Mouse (Mus musculus) stomach, postnatal 0 days (tissue): ENCODE results near the gene Gast. TPM values are rescaled to one million over a fixed set of nuclear protein-coding genes. Genes with fewer than 3 reads are reported as not detected.

Source experiments
- ATAC-seq: fragments of 200-750 bp; cut with Nextera tagmentation; 2 replicates; pipeline ENCODE4 v1.8.0; 2017; ENCODE audit not compliant: low FRiP score, low TSS enrichment
- DNase-seq: peaks from one replicate; pipeline ENCODE4 v3.0.0-alpha.2; 2016; ENCODE audit warnings: low spot score
- H3K27ac ChIP-seq: fragments of 300-500 bp; sonication (generic); replicated peaks from 2 replicates; pipeline ENCODE4 v1.5.1; 2014; ENCODE audit warnings: mild to moderate bottlenecking, control low read depth
- H3K27me3 ChIP-seq: fragments of 300-500 bp; sonication (generic); 2 replicates; pipeline ENCODE4 v1.6.1; 2014; ENCODE audit warnings: low read length; ENCODE audit not compliant: control insufficient read depth, insufficient read depth
- H3K36me3 ChIP-seq: fragments of 300-500 bp; sonication (generic); 2 replicates; pipeline ENCODE4 v1.6.1; 2014; ENCODE audit warnings: low read length, mixed read lengths; ENCODE audit not compliant: control insufficient read depth, insufficient read depth
- H3K4me1 ChIP-seq: fragments of 300-500 bp; sonication (generic); replicated peaks from 2 replicates; pipeline ENCODE4 v1.6.1; 2014; ENCODE audit warnings: antibody characterized with exemption; ENCODE audit not compliant: control insufficient read depth, insufficient read depth
- H3K4me2 ChIP-seq: fragments of 300-500 bp; sonication (generic); replicated peaks from 2 replicates; pipeline ENCODE4 v1.6.1; 2014; ENCODE audit warnings: low read depth, mild to moderate bottlenecking, control low read depth, moderate library complexity
- H3K4me3 ChIP-seq: fragments of 300-500 bp; sonication (generic); 2 replicates; pipeline ENCODE4 v1.5.1; 2014; ENCODE audit warnings: low read depth, low read length, control low read depth
- H3K9ac ChIP-seq: fragments of 300-500 bp; sonication (generic); 2 replicates; pipeline ENCODE4 v1.6.1; 2014; ENCODE audit warnings: mild to moderate bottlenecking, low read length, control low read depth, mixed read lengths
- H3K9me3 ChIP-seq: fragments of 300-500 bp; sonication (generic); 2 replicates; pipeline ENCODE4 v1.6.1; 2016; ENCODE audit warnings: low read length; ENCODE audit not compliant: control insufficient read depth
- CTCF ChIP-seq: IDR thresholded peaks from 2 replicates; pipeline ENCODE4 v1.5.1; 2016; ENCODE audit warnings: antibody characterized with exemption, low read depth, mild to moderate bottlenecking, moderate library complexity
- EP300 ChIP-seq: optimal IDR thresholded peaks from 2 replicates; pipeline ENCODE3; 2016; ENCODE audit warnings: antibody characterized with exemption
- WGBS: fragments of 180-500 bp; shearing (Covaris S2); extraction: QIAGEN DNeasy Blood & Tissue Kit; methylation state at CpG from one replicate; pipeline ENCODE4 v1.1.7; 2014; 5-methylcytosine and 5-hydroxymethylcytosine counted together
- polyA plus RNA-seq: library from polyadenylated mRNA; unstranded; fragments of >200 nt; fragmentation: Nextera tagmentation; extraction: Ambion mirVana; gene quantifications from 2 replicates; pipeline ENCODE4 v1.2.1, GENCODE M21; 2015

The Gast gene
- polyA plus RNA-seq, 1 experiment from 2014 or later, result 84.7 TPM

GRCm38 (mm10) chr11:100376746-100377389, 42.7 kb downstream of the Gast start:
- Histone ChIP-seq H3K4me2 (no peak overlapping the region), H3K4me1 (no peaks in the 10 kb centered on the region), H3K9me3 (no peaks in the 10 kb centered on the region), H3K27me3 (no peaks in the 10 kb centered on the region), H3K4me3 (no peak overlapping the region), H3K9ac (no peak overlapping the region), H3K36me3 (peaks cover 53% of the 10 kb centered on the region), H3K27ac (no peak overlapping the region)
- no peak for ATAC-seq
- TF ChIP-seq EP300, result no peak
- no peak for TF ChIP-seq CTCF
- WGBS, result 91% methylated on average over 21 of the region's 21 CpGs
- DNase-seq, result no peak

DNA sequence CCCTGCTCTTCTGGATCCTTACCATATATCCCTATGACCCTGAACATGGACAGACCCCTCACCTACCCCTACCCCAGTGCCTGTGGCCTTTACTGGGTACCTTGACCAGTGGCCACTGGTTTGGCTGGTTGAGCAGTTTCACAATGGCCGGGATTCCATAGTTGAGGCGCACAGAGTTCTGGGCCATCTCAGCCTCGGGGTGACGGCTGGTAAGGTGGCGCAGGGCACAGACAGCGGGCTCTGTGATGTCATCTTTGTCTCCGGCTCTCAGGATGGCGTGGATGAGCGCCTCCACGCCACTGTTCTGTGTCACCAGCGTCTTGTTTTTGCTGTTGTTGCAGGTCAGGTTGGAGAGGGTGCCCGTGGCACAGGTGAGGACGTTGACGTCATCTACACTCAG, 43.8 kb downstream of the Gast start:
- Histone ChIP-seq H3K27me3 (no peaks in the 10 kb centered on the region), H3K9ac (no peak overlapping the region), H3K4me2 (no peak overlapping the region), H3K4me1 (no peaks in the 10 kb centered on the region), H3K27ac (no peak overlapping the region), H3K4me3 (no peak overlapping the region), H3K9me3 (no peaks in the 10 kb centered on the region), H3K36me3 (peaks cover 49% of the 10 kb centered on the region)
- no peak for DNase-seq
- WGBS, result 95% methylated on average over 14 of the region's 14 CpGs
- ATAC-seq, result no peak
- TF ChIP-seq CTCF (no peak), EP300 (no peak)

DNA sequence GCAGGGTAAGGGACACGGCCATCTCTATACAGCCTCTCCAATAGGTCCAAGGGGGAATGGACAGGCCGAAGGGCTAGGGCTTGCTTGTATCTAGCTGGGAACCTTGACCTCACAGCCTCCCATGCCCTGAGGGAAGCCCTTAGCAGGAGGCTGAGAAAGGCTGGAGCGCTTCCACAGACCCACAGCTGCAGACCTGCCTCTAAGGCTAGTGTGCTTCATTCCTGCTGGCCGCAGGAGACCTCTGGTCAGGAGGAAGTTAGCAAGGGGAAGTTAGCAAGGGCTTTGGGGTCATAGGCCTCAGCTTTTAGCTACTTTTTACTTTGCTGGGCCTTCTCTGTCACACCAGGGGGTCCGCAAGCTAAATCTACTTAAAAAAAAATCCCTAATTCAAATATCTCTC, 44.2 kb downstream of the Gast start:
- no peak overlapping the region for H3K4me3 ChIP-seq
- DNase-seq (no peak), ATAC-seq (no peak)
- peaks cover 52% of the 10 kb centered on the region for H3K36me3 ChIP-seq
- no peaks in the 10 kb centered on the region for H3K27me3 ChIP-seq
- no peaks in the 10 kb centered on the region for H3K9me3 ChIP-seq
- H3K9ac ChIP-seq, result no peak overlapping the region
- WGBS, result 96% methylated on average over 5 of the region's 5 CpGs
- no peak overlapping the region for H3K4me2 ChIP-seq
- H3K4me1 ChIP-seq, result no peaks in the 10 kb centered on the region
- no peak overlapping the region for H3K27ac ChIP-seq
- TF ChIP-seq EP300 (no peak), CTCF (no peak)

GRCm38 (mm10) chr11:100379311-100379710, 45.1 kb downstream of the Gast start:
- no peak for TF ChIP-seq EP300
- TF ChIP-seq CTCF, result no peak
- Histone ChIP-seq H3K27me3 (no peaks in the 10 kb centered on the region), H3K4me1 (no peaks in the 10 kb centered on the region), H3K27ac (no peak overlapping the region), H3K36me3 (peaks cover 50% of the 10 kb centered on the region), H3K9ac (no peak overlapping the region), H3K4me2 (no peak overlapping the region), H3K9me3 (no peaks in the 10 kb centered on the region), H3K4me3 (no peak overlapping the region)
- 0 out of 2 replicates have a peak, but pooled peaks have one; percentile 1 for ATAC-seq
- 79% methylated on average over 4 of the region's 4 CpGs for WGBS
- no peak for DNase-seq

DNA sequence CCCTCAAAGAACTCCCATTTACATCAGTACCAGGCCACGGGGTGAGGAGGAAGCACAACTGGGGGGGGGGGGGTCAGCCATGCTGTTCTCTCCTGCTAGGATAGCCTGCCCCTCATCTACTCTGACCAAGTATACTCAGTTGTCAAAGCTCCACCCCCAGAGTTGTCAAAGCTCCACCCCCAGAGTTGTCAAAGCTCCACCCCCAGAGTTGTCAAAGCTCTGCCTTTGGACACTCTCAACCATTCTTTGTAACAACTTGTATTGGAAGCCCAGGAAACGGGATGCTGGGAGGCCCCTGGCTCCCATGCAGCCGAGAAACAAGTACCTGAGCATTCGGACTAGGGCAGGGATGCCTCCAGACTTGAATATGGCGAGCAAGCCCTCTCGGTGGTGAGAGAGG, 48.5 kb downstream of the Gast start:
- no peak overlapping the region for H3K4me2 ChIP-seq
- WGBS, result 88% methylated on average over 6 of the region's 6 CpGs
- H3K4me3 ChIP-seq, result no peak overlapping the region
- TF ChIP-seq EP300, result no peak
- DNase-seq (no peak), ATAC-seq (no peak)
- H3K9me3 ChIP-seq, result no peaks in the 10 kb centered on the region
- peaks cover 7% of the 10 kb centered on the region; the same call in 1 of the 2 replicates for H3K4me1 ChIP-seq
- no peaks in the 10 kb centered on the region for H3K27me3 ChIP-seq
- H3K27ac ChIP-seq, result no peak overlapping the region
- H3K9ac ChIP-seq, result no peak overlapping the region
- H3K36me3 ChIP-seq, result peaks cover 49% of the 10 kb centered on the region

DNA sequence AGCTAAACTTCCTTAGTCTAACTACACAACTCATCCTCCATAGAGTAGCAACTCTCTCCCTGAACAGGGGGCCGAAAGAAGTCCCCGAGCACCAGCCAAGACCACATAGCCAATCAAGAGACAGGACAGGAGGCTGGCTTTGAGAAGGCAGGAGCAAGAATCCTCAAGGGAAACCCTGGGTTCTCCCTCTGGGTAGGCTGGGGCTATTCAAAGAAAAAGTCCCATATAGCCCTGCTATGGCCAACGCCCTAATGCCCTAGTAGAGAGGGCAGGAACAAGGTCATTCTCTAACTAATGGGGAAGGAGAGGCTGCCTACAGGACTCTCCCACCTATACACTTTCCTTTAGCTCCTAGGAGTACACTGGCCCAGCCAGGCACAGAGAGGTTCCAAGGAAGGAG, 50.8 kb downstream of the Gast start:
- Histone ChIP-seq H3K9ac (no peak overlapping the region), H3K4me2 (no peak overlapping the region), H3K4me1 (peaks cover 26% of the 10 kb centered on the region), H3K36me3 (peaks cover 34% of the 10 kb centered on the region), H3K27ac (peak overlapping the region; percentile 93), H3K9me3 (no peaks in the 10 kb centered on the region), H3K27me3 (no peaks in the 10 kb centered on the region), H3K4me3 (no peak overlapping the region)
- no peak for ATAC-seq
- 84% methylated on average over 3 of the region's 3 CpGs for WGBS
- no peak for DNase-seq
- TF ChIP-seq EP300 (no peak), CTCF (no peak)
